Mouse (Mus musculus): ENCODE data around the gene AY761185.

- TF ChIP-seq CTCF (IDR thresholded peaks at IDR 0.05; ENCODE audit: control insufficient read depth, insufficient read depth, low read length), result no peak
- TF ChIP-seq POLR2A (IDR thresholded peaks at IDR 0.05; ENCODE audit: borderline replicate concordance, control insufficient read depth, low read depth, low read length), result no peak
Observed at GRCm38 (mm10) chr8:20979846-20980245, 35.3 kb upstream of the AY761185 start.
